Mouse (Mus musculus) lung, embryonic 16.5 days (tissue): ENCODE data around the gene Sncb. TPM values are rescaled to one million over a fixed set of nuclear protein-coding genes. Genes with fewer than 3 reads are reported as not detected.
A peak's percentile ranks its signal among the peaks of the same experiment; 100 is the strongest.

ENCODE experiments used
- ATAC-seq: fragments of 200-750 bp; cut with Nextera tagmentation; 2 replicates; pipeline ENCODE4 v1.8.0; 2017; ENCODE audit warnings: low read depth, mild to moderate bottlenecking, moderate library complexity
- H3K27ac ChIP-seq: fragments of 300-500 bp; sonication (generic); 2 replicates; pipeline ENCODE4 v1.5.1; 2014; ENCODE audit warnings: mild to moderate bottlenecking, control low read depth, low read length
- H3K27me3 ChIP-seq: fragments of 300-500 bp; sonication (generic); 2 replicates; pipeline ENCODE4 v1.6.1; 2014; ENCODE audit warnings: low read depth, low read length, mixed read lengths; ENCODE audit not compliant: control insufficient read depth, insufficient read depth
- H3K36me3 ChIP-seq: fragments of 300-500 bp; sonication (generic); 2 replicates; pipeline ENCODE4 v1.6.1; 2014; ENCODE audit warnings: low read length; ENCODE audit not compliant: control insufficient read depth, insufficient read depth
- H3K4me1 ChIP-seq: fragments of 300-500 bp; sonication (generic); replicated peaks from 2 replicates; pipeline ENCODE4 v1.6.1; 2014; ENCODE audit warnings: low read length, mixed read lengths; ENCODE audit not compliant: control insufficient read depth, insufficient read depth
- H3K4me2 ChIP-seq: fragments of 300-500 bp; sonication (generic); 2 replicates; pipeline ENCODE4 v1.6.1; 2014; ENCODE audit warnings: low read depth, low read length, control low read depth
- H3K4me3 ChIP-seq: fragments of 300-500 bp; sonication (generic); 2 replicates; pipeline ENCODE4 v1.5.1; 2014; ENCODE audit warnings: mild to moderate bottlenecking, low read length, control low read depth
- H3K9ac ChIP-seq: fragments of 300-500 bp; sonication (generic); 2 replicates; pipeline ENCODE4 v1.6.1; 2014; ENCODE audit warnings: low read length, control low read depth
- H3K9me3 ChIP-seq: fragments of 300-500 bp; sonication (generic); 2 replicates; pipeline ENCODE4 v1.6.1; 2016; ENCODE audit warnings: low read length; ENCODE audit not compliant: control insufficient read depth
- WGBS: fragments of 180-500 bp; shearing (Covaris S2); extraction: QIAGEN DNeasy Blood & Tissue Kit; methylation state at CpG from one replicate; pipeline ENCODE4 v1.1.7; 2014; 5-methylcytosine and 5-hydroxymethylcytosine counted together
- polyA plus RNA-seq: library from polyadenylated mRNA; unstranded; fragments of >200 nt; fragmentation: Nextera tagmentation; extraction: Ambion mirVana; gene quantifications from 2 replicates; pipeline ENCODE4 v1.2.1, GENCODE M21; 2015

Sncb gene
- polyA plus RNA-seq, 1 experiment from 2014 or later: not detected

DNA sequence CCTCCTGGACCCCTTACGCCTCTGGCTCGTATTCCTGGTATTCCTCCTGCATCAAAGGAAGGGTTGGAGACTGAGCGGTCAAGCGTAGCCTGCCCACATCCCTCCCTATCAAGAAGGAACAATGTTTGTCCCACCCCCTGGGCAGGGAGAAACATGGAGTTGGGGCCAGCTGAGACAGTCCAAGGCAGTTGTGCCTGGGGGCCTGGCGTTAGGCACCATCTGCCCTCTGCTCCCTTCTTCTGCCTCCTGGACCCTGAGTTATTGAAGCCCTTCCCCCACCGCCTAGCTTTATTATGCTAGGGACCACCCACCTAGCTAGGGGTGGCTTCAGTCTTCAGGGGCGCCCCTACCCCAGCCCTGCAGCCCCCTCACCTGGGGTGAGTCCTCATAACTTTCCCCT is 6.9 kb downstream of the Sncb start:
- H3K4me3 ChIP-seq: no peak overlapping the region
- H3K4me2 ChIP-seq: no peak overlapping the region
- no peak for ATAC-seq
- H3K4me1 ChIP-seq: peaks cover 11% of the 10 kb centered on the region
- no peaks in the 10 kb centered on the region for H3K36me3 ChIP-seq
- peaks cover 28% of the 10 kb centered on the region for H3K27me3 ChIP-seq
- no peaks in the 10 kb centered on the region for H3K9me3 ChIP-seq
- WGBS: 20% methylated on average over 7 of the region's 7 CpGs
- no peak overlapping the region for H3K27ac ChIP-seq
- H3K9ac ChIP-seq: no peak overlapping the region

DNA sequence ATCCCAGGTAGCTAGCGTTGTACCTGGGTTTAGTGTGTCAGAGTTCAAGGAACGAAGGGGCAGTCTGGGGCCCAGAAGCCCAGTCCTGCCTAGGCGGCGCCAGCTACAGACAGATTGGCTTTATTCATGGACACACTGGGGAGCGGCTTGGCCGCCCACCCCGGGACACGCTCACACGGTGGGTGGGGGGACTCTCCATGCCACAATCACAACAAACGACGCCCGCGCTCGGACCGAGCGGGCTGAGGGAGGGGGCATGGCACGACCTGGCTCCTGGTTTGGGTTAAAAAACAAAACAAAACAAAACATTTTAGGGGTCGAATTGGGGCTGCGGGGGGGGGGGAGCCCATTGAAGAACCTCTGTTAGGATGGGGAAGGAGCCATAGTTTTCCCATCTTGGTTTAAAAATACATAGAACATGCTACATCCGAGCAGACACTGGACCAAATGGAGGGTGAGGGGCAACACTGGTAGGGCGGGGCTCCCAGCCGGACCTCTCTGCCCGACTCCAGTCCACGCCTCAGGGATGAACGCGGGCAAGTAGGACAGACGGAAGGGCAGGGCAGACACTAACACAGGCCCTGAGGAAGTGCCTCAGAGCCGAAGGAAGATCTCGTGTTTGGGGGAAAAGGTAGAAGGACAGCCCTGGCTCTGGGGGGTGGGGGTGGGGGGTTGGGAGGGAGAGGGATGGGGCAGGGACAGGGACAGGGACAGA is 7.5 kb downstream of the Sncb start:
- H3K4me3 ChIP-seq: peak overlapping the region; percentile 46
- no peaks in the 10 kb centered on the region for H3K9me3 ChIP-seq
- no peaks in the 10 kb centered on the region for H3K36me3 ChIP-seq
- no peak for ATAC-seq
- no peak overlapping the region for H3K9ac ChIP-seq
- peaks cover 11% of the 10 kb centered on the region for H3K4me1 ChIP-seq
- H3K27ac ChIP-seq: no peak overlapping the region
- H3K27me3 ChIP-seq: peaks cover 22% of the 10 kb centered on the region
- 2% methylated on average over 29 of the region's 29 CpGs for WGBS
- peak overlapping the region; percentile 67 for H3K4me2 ChIP-seq

- peaks cover 15% of the 10 kb centered on the region for H3K27me3 ChIP-seq
Measured at GRCm38 (mm10) chr13:54758045-54758755, 8.2 kb downstream of the Sncb start.

DNA sequence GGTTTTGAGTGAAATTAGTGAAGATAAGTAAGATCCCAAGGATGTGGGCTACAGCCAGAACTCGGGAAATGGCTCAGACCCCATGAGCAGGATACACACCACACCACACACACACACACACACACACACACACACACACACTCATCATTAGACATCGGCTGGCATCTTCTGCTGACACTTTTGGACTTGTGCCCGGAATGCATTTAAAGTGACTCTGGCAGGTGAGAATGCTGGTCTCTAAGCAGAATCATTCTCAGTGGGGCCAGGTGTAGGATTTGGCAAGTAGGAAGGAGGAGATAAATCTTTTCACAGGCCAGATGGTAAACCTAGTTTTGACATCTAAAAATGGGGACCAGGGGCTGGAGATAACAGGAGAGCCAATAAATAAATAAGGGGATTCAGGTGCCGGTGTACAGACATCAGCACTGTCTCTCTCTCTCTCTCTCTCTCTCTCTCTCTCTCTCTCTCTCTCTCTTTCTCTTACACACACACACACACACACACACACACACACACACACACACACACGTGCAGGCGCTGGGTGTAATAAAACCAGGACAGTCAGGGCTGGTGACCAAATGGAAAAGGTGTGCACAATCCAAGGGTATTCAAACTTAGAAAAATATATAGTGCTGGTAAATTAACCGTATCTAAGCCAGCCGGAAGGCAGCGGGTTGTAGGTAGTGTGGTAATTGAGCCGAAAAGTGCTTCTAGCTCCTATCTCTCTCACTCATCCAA is 9.1 kb downstream of the Sncb start:
- no peak overlapping the region for H3K4me3 ChIP-seq

More at GRCm38 (mm10) chr13:54758045-54758755, 8.2 kb downstream of the Sncb start:
- Histone ChIP-seq H3K9me3 (no peaks in the 10 kb centered on the region), H3K4me1 (peaks cover 11% of the 10 kb centered on the region), H3K36me3 (no peaks in the 10 kb centered on the region), H3K4me3 (peak overlapping the region; percentile 46), H3K4me2 (peak overlapping the region; percentile 67), H3K27ac (no peak overlapping the region), H3K9ac (no peak overlapping the region)
- ATAC-seq: peak; percentile 94
- WGBS: under 1% methylated on average over 43 of the region's 43 CpGs

GRCm38 (mm10) chr13:54756156-54756712 is 10.2 kb downstream of the Sncb start:
- Histone ChIP-seq H3K4me3 (no peak overlapping the region), H3K27ac (no peak overlapping the region), H3K9ac (no peak overlapping the region), H3K36me3 (no peaks in the 10 kb centered on the region), H3K4me1 (peaks cover 11% of the 10 kb centered on the region), H3K9me3 (no peaks in the 10 kb centered on the region), H3K4me2 (no peak overlapping the region), H3K27me3 (peaks cover 13% of the 10 kb centered on the region)
- no peak for ATAC-seq
- 75% methylated on average over 8 of the region's 8 CpGs for WGBS

More for the DNA sequence above, 9.1 kb downstream of the Sncb start:
- Histone ChIP-seq H3K27me3 (peaks cover 13% of the 10 kb centered on the region), H3K9me3 (no peaks in the 10 kb centered on the region), H3K27ac (no peak overlapping the region), H3K36me3 (no peaks in the 10 kb centered on the region), H3K4me2 (peak overlapping the region; percentile 67), H3K4me1 (peaks cover 11% of the 10 kb centered on the region), H3K9ac (no peak overlapping the region)
- 40% methylated on average over 10 of the region's 10 CpGs for WGBS
- ATAC-seq: no peak

GRCm38 (mm10) chr13:54755201-54755830 is 11.1 kb downstream of the Sncb start:
- H3K36me3 ChIP-seq: no peaks in the 10 kb centered on the region
- ATAC-seq: no peak
- H3K4me1 ChIP-seq: peaks cover 11% of the 10 kb centered on the region
- no peak overlapping the region for H3K4me3 ChIP-seq
- peaks cover 16% of the 10 kb centered on the region for H3K27me3 ChIP-seq
- H3K9me3 ChIP-seq: no peaks in the 10 kb centered on the region
- H3K9ac ChIP-seq: no peak overlapping the region
- 19% methylated on average over 9 of the region's 9 CpGs for WGBS
- no peak overlapping the region for H3K4me2 ChIP-seq
- no peak overlapping the region for H3K27ac ChIP-seq

DNA sequence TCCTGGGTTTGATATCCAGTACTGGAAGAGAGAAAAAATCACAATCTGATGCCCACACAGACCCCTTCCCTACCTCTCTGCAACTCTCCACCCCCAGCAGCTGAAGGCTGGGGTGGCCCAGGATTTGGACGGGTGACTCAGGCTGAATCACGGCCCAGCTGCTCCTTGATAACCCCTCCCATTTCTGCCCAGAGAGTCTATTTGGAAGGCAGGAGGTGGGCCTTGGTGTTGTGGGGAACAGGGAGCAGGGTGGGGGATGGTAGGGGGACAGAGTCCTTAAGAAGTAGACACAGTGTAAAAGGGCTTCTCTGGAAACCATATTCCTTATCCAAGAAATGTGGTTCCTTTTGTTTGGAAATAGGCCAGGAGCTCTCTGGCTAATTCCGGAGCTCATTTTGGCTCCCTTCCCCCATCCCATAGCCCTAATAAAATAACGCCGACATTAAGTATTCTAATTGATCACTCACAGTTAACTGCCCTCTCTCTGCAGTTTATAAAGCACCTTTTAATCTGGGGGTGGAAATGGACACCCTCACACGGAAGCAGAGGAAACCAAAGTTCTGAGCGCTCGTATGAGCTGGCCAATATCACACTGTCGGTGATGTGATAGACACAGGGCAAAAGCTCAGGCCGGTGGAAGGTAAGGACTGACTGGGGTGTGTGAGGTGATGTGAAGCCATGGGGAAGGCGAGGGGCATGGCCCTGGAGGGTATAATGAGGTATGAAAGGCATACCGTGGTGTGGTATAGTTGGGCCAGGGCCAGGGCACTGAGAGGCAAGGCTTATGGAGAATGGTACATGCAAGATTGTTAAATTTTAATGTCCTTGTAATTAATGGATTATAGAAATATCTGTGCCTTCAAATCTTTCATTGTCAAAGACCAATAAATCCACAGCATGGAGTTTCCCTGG is 12.0 kb downstream of the Sncb start:
- H3K4me1 ChIP-seq: peaks cover 16% of the 10 kb centered on the region
- no peak overlapping the region for H3K4me2 ChIP-seq
- no peaks in the 10 kb centered on the region for H3K9me3 ChIP-seq
- no peak overlapping the region for H3K27ac ChIP-seq
- no peak for ATAC-seq
- H3K27me3 ChIP-seq: peaks cover 20% of the 10 kb centered on the region
- no peaks in the 10 kb centered on the region for H3K36me3 ChIP-seq
- WGBS: 34% methylated on average over 12 of the region's 12 CpGs
- no peak overlapping the region for H3K4me3 ChIP-seq
- no peak overlapping the region for H3K9ac ChIP-seq

DNA sequence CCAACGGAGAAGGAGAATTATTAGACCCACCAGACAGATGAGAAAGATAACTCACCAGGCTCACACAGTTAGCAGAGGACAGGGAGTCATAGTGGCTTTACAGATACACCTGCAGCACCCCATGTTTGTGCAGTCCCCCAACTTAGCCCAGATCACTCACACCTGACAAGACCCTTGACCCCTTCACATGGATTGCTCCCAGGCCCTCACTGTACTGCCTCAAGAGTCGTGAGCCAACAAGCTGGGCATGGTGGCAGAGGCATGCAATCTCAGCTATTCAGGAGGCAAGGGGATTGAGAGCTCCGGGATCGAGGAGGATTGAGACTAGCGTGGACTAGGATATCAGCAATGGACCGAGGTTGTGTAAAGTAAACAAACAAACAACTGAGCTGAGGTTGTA is 12.7 kb downstream of the Sncb start:
- no peak overlapping the region for H3K4me3 ChIP-seq
- H3K4me2 ChIP-seq: no peak overlapping the region
- no peaks in the 10 kb centered on the region for H3K36me3 ChIP-seq
- no peak for ATAC-seq
- peaks cover 19% of the 10 kb centered on the region for H3K27me3 ChIP-seq
- peaks cover 18% of the 10 kb centered on the region for H3K4me1 ChIP-seq
- no peak overlapping the region for H3K9ac ChIP-seq
- H3K9me3 ChIP-seq: no peaks in the 10 kb centered on the region
- no peak overlapping the region for H3K27ac ChIP-seq
- WGBS: 58% methylated on average over 6 of the region's 6 CpGs
